Mouse (Mus musculus): ENCODE data around the gene M1ap.

The M1ap gene

DNA sequence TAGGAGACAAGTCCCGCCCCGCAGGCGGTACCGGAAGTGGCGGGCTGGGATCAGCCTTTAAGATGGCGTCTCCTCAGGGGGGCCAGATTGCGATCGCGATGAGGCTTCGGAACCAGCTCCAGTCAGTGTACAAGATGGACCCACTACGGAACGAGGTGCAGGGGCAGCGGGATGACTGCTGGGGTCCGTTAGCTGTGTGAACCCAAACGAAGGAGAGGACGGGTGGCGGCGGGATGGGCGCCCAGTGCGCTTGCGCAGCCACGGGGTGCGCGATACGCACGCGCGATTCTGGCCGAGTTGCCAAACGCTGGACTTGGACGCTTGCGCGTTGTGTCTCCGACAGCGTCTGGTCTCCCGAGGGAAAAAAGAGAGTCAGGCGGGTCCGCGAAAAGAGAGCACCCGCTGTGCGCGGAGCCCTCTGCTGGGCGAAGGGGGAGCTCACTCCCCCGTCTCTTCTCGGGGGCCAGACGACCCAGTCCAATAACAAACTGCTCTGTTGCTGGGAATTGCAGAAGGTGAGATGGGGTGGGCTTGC lies 131.7 kb downstream of the M1ap start:
- peak; percentile 98 to 99 for DNase-seq

Measured in lung, postnatal 4 days (tissue).